Mouse (Mus musculus) kidney, adult 2 months (tissue): Measurements from ENCODE around the gene Igsf8. TPM values are rescaled to one million over a fixed set of nuclear protein-coding genes. Genes with fewer than 3 reads are reported as not detected.

Experiments used
- DNase-seq: peaks from one replicate; pipeline ENCODE4 v3.0.0; 2021
- H3K27ac ChIP-seq: fragments of 200-500 bp; 2 replicates; pipeline ENCODE4 v1.5.1; 2012; ENCODE audit warnings: low read depth, low read length, control low read depth, inconsistent platforms; ENCODE audit not compliant: insufficient read depth
- H3K27me3 ChIP-seq: fragments of 200-500 bp; replicated peaks from 2 replicates; pipeline ENCODE4 v1.6.1; 2012; ENCODE audit warnings: mild to moderate bottlenecking, moderate library complexity, low read length, inconsistent platforms; ENCODE audit not compliant: control insufficient read depth, insufficient read depth
- H3K36me3 ChIP-seq: fragments of 200-500 bp; 2 replicates; pipeline ENCODE4 v1.6.1; 2012; ENCODE audit warnings: mild to moderate bottlenecking, moderate library complexity, low read length, inconsistent platforms; ENCODE audit not compliant: control insufficient read depth, insufficient read depth
- H3K4me1 ChIP-seq: fragments of 200-500 bp; 2 replicates; pipeline ENCODE4 v1.6.1; 2011; ENCODE audit warnings: low read length; ENCODE audit not compliant: control insufficient read depth, insufficient read depth
- H3K4me3 ChIP-seq: fragments of 200-500 bp; 2 replicates; pipeline ENCODE4 v1.5.1; 2011; ENCODE audit warnings: mild to moderate bottlenecking, low read depth, low read length, control low read depth; ENCODE audit not compliant: insufficient read depth
- CTCF ChIP-seq: fragments of 200-500 bp; conservative IDR thresholded peaks from 2 replicates; pipeline ENCODE4 v1.5.1; 2011; ENCODE audit warnings: low read depth, mild to moderate bottlenecking, control low read depth, low read length, moderate library complexity, mixed read lengths; ENCODE audit not compliant: insufficient read depth, insufficient read length
- POLR2A ChIP-seq: fragments of 200-500 bp; IDR thresholded peaks from one replicate; pipeline ENCODE4 v1.6.1; 2011; ENCODE audit warnings: low read depth, low read length, control low read depth
- WGBS: fragments of 180-500 bp; shearing (Covaris S2); methylation state at CpG from one replicate; pipeline ENCODE4 v1.1.7; 2018; 5-methylcytosine and 5-hydroxymethylcytosine counted together
- polyA plus RNA-seq: library from polyadenylated mRNA; depleted of rRNA; stranded (reverse); fragments of >200 nt; gene quantifications from 2 replicates; pipeline ENCODE4 v1.2.3, GENCODE M21; 2012; rRNA removed

Gene Igsf8
- polyA plus RNA-seq: 54.3 and 57.7 TPM in 2 replicates

- Histone ChIP-seq H3K27ac (no peak within 1 kb of the TSS), H3K36me3 (no peaks in the 10 kb centered on the region), H3K4me1 (no peaks in the 10 kb centered on the region), H3K4me3 (no peak within 1 kb of the TSS), H3K27me3 (no peaks in the 10 kb centered on the region)
- no peak for TF ChIP-seq POLR2A
- TF ChIP-seq CTCF: no peak
- DNase-seq: no peak
- WGBS: 57% methylated on average over 8 of the region's 8 CpGs
Observed at GRCm38 (mm10) chr1:172261477-172262078, at the start of gene Igsf8. TSS of gene Igsf8 (plus strand) at chr1:172261641.

- no peak overlapping the region for H3K27ac ChIP-seq
- H3K4me1 ChIP-seq: peaks cover 4% of the 10 kb centered on the region; the same call in 1 of the 2 replicates
- WGBS: 62% methylated on average over 5 of the region's 5 CpGs
- H3K4me3 ChIP-seq: no peak overlapping the region
- TF ChIP-seq POLR2A: no peak
- no peak for TF ChIP-seq CTCF
- no peaks in the 10 kb centered on the region for H3K36me3 ChIP-seq
- H3K27me3 ChIP-seq: no peaks in the 10 kb centered on the region
- DNase-seq: no peak
Observed at GRCm38 (mm10) chr1:172212776-172213175, 48.7 kb upstream of the Igsf8 start.

DNA sequence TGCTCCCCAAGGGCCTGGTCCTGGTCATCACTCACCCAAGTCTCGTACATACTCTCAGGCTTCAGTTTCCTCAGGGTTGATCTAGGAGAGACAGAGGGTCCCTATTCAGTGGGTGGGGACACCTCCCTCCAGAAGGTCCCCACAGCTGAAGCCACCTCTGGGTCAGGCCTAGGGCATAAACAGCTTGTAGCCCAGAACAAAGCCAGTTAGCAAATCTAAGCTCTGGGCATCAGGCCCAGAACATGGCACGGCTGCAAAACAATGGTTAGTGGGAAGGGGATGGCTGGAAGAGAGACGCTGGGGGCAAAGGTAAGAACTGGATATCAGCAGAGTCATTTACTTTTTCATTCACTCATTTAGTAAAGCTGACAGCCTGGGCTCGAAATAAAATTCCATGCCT is 47.7 kb upstream of the Igsf8 start:
- Histone ChIP-seq H3K27me3 (no peaks in the 10 kb centered on the region), H3K27ac (no peak overlapping the region), H3K4me3 (no peak overlapping the region), H3K36me3 (no peaks in the 10 kb centered on the region), H3K4me1 (peaks cover 4% of the 10 kb centered on the region; the same call in 1 of the 2 replicates)
- 55% methylated on average over 4 of the region's 4 CpGs for WGBS
- TF ChIP-seq POLR2A (no peak), CTCF (no peak)
- DNase-seq: no peak

GRCm38 (mm10) chr1:172214748-172215147 is 46.7 kb upstream of the Igsf8 start:
- 28% methylated on average over 3 of the region's 3 CpGs for WGBS
- Histone ChIP-seq H3K27ac (no peak overlapping the region), H3K4me1 (peaks cover 4% of the 10 kb centered on the region; the same call in 1 of the 2 replicates), H3K27me3 (no peaks in the 10 kb centered on the region), H3K36me3 (no peaks in the 10 kb centered on the region), H3K4me3 (no peak overlapping the region)
- TF ChIP-seq CTCF (no peak), POLR2A (no peak)
- DNase-seq: no peak

GRCm38 (mm10) chr1:172217148-172217547 is 44.3 kb upstream of the Igsf8 start:
- no peaks in the 10 kb centered on the region for H3K27me3 ChIP-seq
- TF ChIP-seq POLR2A (no peak), CTCF (peak; percentile 93)
- no peaks in the 10 kb centered on the region for H3K36me3 ChIP-seq
- 0% methylated on average over 5 of the region's 5 CpGs for WGBS
- H3K4me1 ChIP-seq: peaks cover 4% of the 10 kb centered on the region; the same call in 1 of the 2 replicates
- DNase-seq: peak; percentile 97
- peak overlapping the region; percentile 24; the same call in 1 of the 2 replicates for H3K4me3 ChIP-seq
- peak overlapping the region; percentile 62; the same call in 1 of the 2 replicates for H3K27ac ChIP-seq

GRCm38 (mm10) chr1:172218164-172218910 is 43.1 kb upstream of the Igsf8 start:
- 75% methylated on average over 15 of the region's 15 CpGs for WGBS
- Histone ChIP-seq H3K27ac (no peak overlapping the region), H3K4me1 (peaks cover 4% of the 10 kb centered on the region; the same call in 1 of the 2 replicates)

GRCm38 (mm10) chr1:172219451-172220406 is 41.7 kb upstream of the Igsf8 start, which contains the start of gene Casq1:
TSS of gene Casq1 (minus strand) at chr1:172219868.
- 88% methylated on average over 19 of the region's 19 CpGs for whole genome bisulfite sequencing
- Histone ChIP-seq H3K36me3 (no peaks in the 10 kb centered on the region), H3K27me3 (no peaks in the 10 kb centered on the region), H3K27ac (peak within 1 kb of the TSS; percentile 25; the same call in 1 of the 2 replicates), H3K4me3 (no peak within 1 kb of the TSS), H3K4me1 (peaks cover 4% of the 10 kb centered on the region; the same call in 1 of the 2 replicates)
- TF ChIP-seq CTCF (no peak), POLR2A (no peak)
- DNase-seq: no peak

More at GRCm38 (mm10) chr1:172218164-172218910, 43.1 kb upstream of the Igsf8 start:
- H3K36me3 ChIP-seq: no peaks in the 10 kb centered on the region
- no peaks in the 10 kb centered on the region for H3K27me3 ChIP-seq
- no peak overlapping the region for H3K4me3 ChIP-seq
- TF ChIP-seq POLR2A (no peak), CTCF (no peak)
- DNase-seq: no peak
